Mouse (Mus musculus) intestine, embryonic 14.5 days (tissue): ENCODE measurements around the gene Msh3. TPM values are rescaled to one million over a fixed set of nuclear protein-coding genes. Genes with fewer than 3 reads are reported as not detected.

Source experiments
- ATAC-seq: fragments of 200-750 bp; cut with Nextera tagmentation; replicated peaks from 2 replicates; pipeline ENCODE4 v1.8.0; 2017; ENCODE audit warnings: low read depth, moderate number of reproducible peaks, moderate TSS enrichment, moderate library complexity; ENCODE audit not compliant: low FRiP score, low TSS enrichment
- DNase-seq: peaks from one replicate; pipeline ENCODE4 v3.0.0-alpha.2; 2018; ENCODE audit warnings: low spot score
- H3K27ac ChIP-seq: fragments of 300-500 bp; sonication (generic); 2 replicates; pipeline ENCODE4 v1.5.1; 2014; ENCODE audit warnings: low read depth, mild to moderate bottlenecking, control low read depth
- H3K27me3 ChIP-seq: fragments of 300-500 bp; sonication (generic); replicated peaks from 2 replicates; pipeline ENCODE4 v1.6.1; 2014; ENCODE audit warnings: low read length, control low read depth; ENCODE audit not compliant: control insufficient read depth, insufficient read depth
- H3K36me3 ChIP-seq: fragments of 300-500 bp; sonication (generic); 2 replicates; pipeline ENCODE4 v1.6.1; 2014; ENCODE audit warnings: low read length, control low read depth; ENCODE audit not compliant: control insufficient read depth, insufficient read depth
- H3K4me1 ChIP-seq: fragments of 300-500 bp; sonication (generic); replicated peaks from 2 replicates; pipeline ENCODE4 v1.6.1; 2014; ENCODE audit warnings: low read length, control low read depth, mixed read lengths; ENCODE audit not compliant: control insufficient read depth, insufficient read depth
- H3K4me2 ChIP-seq: fragments of 300-500 bp; sonication (generic); 2 replicates; pipeline ENCODE4 v1.6.1; 2014; ENCODE audit warnings: low read length
- H3K4me3 ChIP-seq: fragments of 300-500 bp; sonication (generic); 2 replicates; pipeline ENCODE4 v1.5.1; 2014; ENCODE audit warnings: low read depth, low read length, control low read depth, mixed read lengths
- H3K9ac ChIP-seq: fragments of 300-500 bp; sonication (generic); 2 replicates; pipeline ENCODE4 v1.6.1; 2014; ENCODE audit warnings: mild to moderate bottlenecking, low read length
- H3K9me3 ChIP-seq: fragments of 300-500 bp; sonication (generic); 2 replicates; pipeline ENCODE4 v1.6.1; 2016; ENCODE audit warnings: low read length, control low read depth; ENCODE audit not compliant: control insufficient read depth
- WGBS: fragments of 180-500 bp; shearing (Covaris S2); extraction: QIAGEN DNeasy Blood & Tissue Kit; methylation state at CpG from one replicate; pipeline ENCODE4 v1.1.7; 2014; 5-methylcytosine and 5-hydroxymethylcytosine counted together
- polyA plus RNA-seq: library from polyadenylated mRNA; unstranded; fragments of >200 nt; fragmentation: Nextera tagmentation; extraction: Ambion mirVana; gene quantifications from 2 replicates; pipeline ENCODE4 v1.2.1, GENCODE M21; 2014

Msh3 gene
- polyA plus RNA-seq, 1 experiment from 2014 or later: 30.2 TPM

- DNase-seq (no peak), ATAC-seq (no peak)
- Histone ChIP-seq H3K36me3 (peaks cover 31% of the 10 kb centered on the region; the same call in 1 of the 2 replicates), H3K4me1 (no peaks in the 10 kb centered on the region), H3K9me3 (no peaks in the 10 kb centered on the region), H3K4me3 (no peak overlapping the region), H3K27me3 (no peaks in the 10 kb centered on the region), H3K4me2 (no peak overlapping the region), H3K9ac (no peak overlapping the region), H3K27ac (no peak overlapping the region)
- WGBS: 95% methylated on average over 5 of the region's 5 CpGs
Observed at GRCm38 (mm10) chr13:92253850-92254249, 101.0 kb downstream of the Msh3 start.

GRCm38 (mm10) chr13:92252331-92252730, 102.5 kb downstream of the Msh3 start:
- Histone ChIP-seq H3K4me1 (no peaks in the 10 kb centered on the region), H3K27ac (no peak overlapping the region), H3K9me3 (no peaks in the 10 kb centered on the region), H3K27me3 (no peaks in the 10 kb centered on the region), H3K4me2 (no peak overlapping the region), H3K4me3 (no peak overlapping the region), H3K9ac (no peak overlapping the region), H3K36me3 (peaks cover 31% of the 10 kb centered on the region; the same call in 1 of the 2 replicates)
- DNase-seq (no peak), ATAC-seq (no peak)

GRCm38 (mm10) chr13:92247576-92247975, 107.2 kb downstream of the Msh3 start:
- Histone ChIP-seq H3K4me2 (no peak overlapping the region), H3K4me3 (no peak overlapping the region), H3K36me3 (peaks cover 5% of the 10 kb centered on the region; the same call in 1 of the 2 replicates), H3K27me3 (no peaks in the 10 kb centered on the region), H3K4me1 (no peaks in the 10 kb centered on the region), H3K9ac (no peak overlapping the region), H3K27ac (no peak overlapping the region), H3K9me3 (no peaks in the 10 kb centered on the region)
- 90% methylated on average over 2 of the region's 2 CpGs for WGBS
- no peak for ATAC-seq
- DNase-seq: no peak

- Histone ChIP-seq H3K9me3 (no peaks in the 10 kb centered on the region), H3K4me2 (no peak overlapping the region), H3K27ac (no peak overlapping the region), H3K9ac (no peak overlapping the region), H3K36me3 (peaks cover 6% of the 10 kb centered on the region; the same call in 1 of the 2 replicates), H3K4me3 (no peak overlapping the region), H3K4me1 (no peaks in the 10 kb centered on the region), H3K27me3 (no peaks in the 10 kb centered on the region)
- 89% methylated on average over 5 of the region's 5 CpGs for WGBS
- DNase-seq (no peak), ATAC-seq (no peak)
Observed at GRCm38 (mm10) chr13:92246966-92247365, 107.8 kb downstream of the Msh3 start.

GRCm38 (mm10) chr13:92244731-92245130, 110.1 kb downstream of the Msh3 start:
- no peaks in the 10 kb centered on the region for H3K27me3 ChIP-seq
- 91% methylated on average over 2 of the region's 2 CpGs for WGBS
- H3K36me3 ChIP-seq: peaks cover 7% of the 10 kb centered on the region; the same call in 1 of the 2 replicates
- ATAC-seq (no peak), DNase-seq (no peak)
- H3K27ac ChIP-seq: no peak overlapping the region
- H3K4me1 ChIP-seq: no peaks in the 10 kb centered on the region
- no peaks in the 10 kb centered on the region for H3K9me3 ChIP-seq
- H3K4me2 ChIP-seq: no peak overlapping the region
- no peak overlapping the region for H3K4me3 ChIP-seq
- no peak overlapping the region for H3K9ac ChIP-seq

GRCm38 (mm10) chr13:92241426-92241825, 113.4 kb downstream of the Msh3 start:
- 55% methylated on average over 4 of the region's 4 CpGs for whole genome bisulfite sequencing
- ATAC-seq (no peak), DNase-seq (no peak)

GRCm38 (mm10) chr13:92237887-92238286, 116.9 kb downstream of the Msh3 start:
- 89% methylated on average over 3 of the region's 3 CpGs for WGBS
- ATAC-seq (no peak), DNase-seq (no peak)
- Histone ChIP-seq H3K9me3 (no peaks in the 10 kb centered on the region), H3K27ac (no peak overlapping the region), H3K4me2 (no peak overlapping the region), H3K9ac (no peak overlapping the region), H3K27me3 (no peaks in the 10 kb centered on the region), H3K4me3 (no peak overlapping the region), H3K36me3 (peaks cover 13% of the 10 kb centered on the region), H3K4me1 (no peaks in the 10 kb centered on the region)

More at GRCm38 (mm10) chr13:92241426-92241825, 113.4 kb downstream of the Msh3 start:
- Histone ChIP-seq H3K27ac (no peak overlapping the region), H3K9ac (no peak overlapping the region), H3K4me1 (no peaks in the 10 kb centered on the region), H3K27me3 (no peaks in the 10 kb centered on the region), H3K4me2 (no peak overlapping the region), H3K4me3 (no peak overlapping the region), H3K9me3 (no peaks in the 10 kb centered on the region), H3K36me3 (peaks cover 13% of the 10 kb centered on the region)

- no peak for ATAC-seq
- no peak overlapping the region for H3K9ac ChIP-seq
- WGBS: 76% methylated on average over 4 of the region's 4 CpGs
- H3K36me3 ChIP-seq: peaks cover 11% of the 10 kb centered on the region
- no peak overlapping the region for H3K27ac ChIP-seq
- no peak overlapping the region for H3K4me3 ChIP-seq
- no peak overlapping the region for H3K4me2 ChIP-seq
- no peaks in the 10 kb centered on the region for H3K9me3 ChIP-seq
- DNase-seq: no peak
- no peaks in the 10 kb centered on the region for H3K27me3 ChIP-seq
- H3K4me1 ChIP-seq: no peaks in the 10 kb centered on the region
Observed at GRCm38 (mm10) chr13:92237016-92237415, 117.8 kb downstream of the Msh3 start.

- no peak overlapping the region for H3K4me3 ChIP-seq
- DNase-seq (no peak), ATAC-seq (no peak)
- H3K9me3 ChIP-seq: no peaks in the 10 kb centered on the region
- no peak overlapping the region for H3K4me2 ChIP-seq
- H3K4me1 ChIP-seq: no peaks in the 10 kb centered on the region
- 65% methylated on average over 9 of the region's 9 CpGs for WGBS
- H3K36me3 ChIP-seq: peaks cover 3% of the 10 kb centered on the region; the same call in 1 of the 2 replicates
- H3K27me3 ChIP-seq: no peaks in the 10 kb centered on the region
- H3K9ac ChIP-seq: no peak overlapping the region
- H3K27ac ChIP-seq: no peak overlapping the region
Observed at GRCm38 (mm10) chr13:92232076-92232938, 122.5 kb downstream of the Msh3 start.
